Mouse (Mus musculus) megakaryocyte-erythroid progenitor cell, adult 5-6 weeks (primary cell): ENCODE measurements around the gene Ang2. TPM values are rescaled to one million over a fixed set of nuclear protein-coding genes. Genes with fewer than 3 reads are reported as not detected.

ENCODE experiments used
- ATAC-seq: replicated peaks from 2 replicates; pipeline ENCODE4 v1.8.0; 2016; ENCODE audit warnings: mild to moderate bottlenecking, inconsistent platforms; ENCODE audit not compliant: severe bottlenecking, poor library complexity, low FRiP score, low TSS enrichment
- total RNA-seq, 2 experiments: library from RNA; stranded (forward) in 1 of 2; stranded (reverse) in 1 of 2; fragments of 200-1000, 215-1000 nt in 1 of 2; fragments of >200 nt in 1 of 2; fragmentation: Nextera tagmentation in 1 of 2; gene quantifications; 2 replicates each; pipeline ENCODE4 v1.2.3; 2014 to 2017

Ang2 gene
- total RNA-seq, 2 experiments from 2014 or later = not detected

- ATAC-seq = no peak
These were observed 42.8 kb downstream of the Ang2 start for GRCm38 (mm10) chr14:51156056-51156735.

DNA sequence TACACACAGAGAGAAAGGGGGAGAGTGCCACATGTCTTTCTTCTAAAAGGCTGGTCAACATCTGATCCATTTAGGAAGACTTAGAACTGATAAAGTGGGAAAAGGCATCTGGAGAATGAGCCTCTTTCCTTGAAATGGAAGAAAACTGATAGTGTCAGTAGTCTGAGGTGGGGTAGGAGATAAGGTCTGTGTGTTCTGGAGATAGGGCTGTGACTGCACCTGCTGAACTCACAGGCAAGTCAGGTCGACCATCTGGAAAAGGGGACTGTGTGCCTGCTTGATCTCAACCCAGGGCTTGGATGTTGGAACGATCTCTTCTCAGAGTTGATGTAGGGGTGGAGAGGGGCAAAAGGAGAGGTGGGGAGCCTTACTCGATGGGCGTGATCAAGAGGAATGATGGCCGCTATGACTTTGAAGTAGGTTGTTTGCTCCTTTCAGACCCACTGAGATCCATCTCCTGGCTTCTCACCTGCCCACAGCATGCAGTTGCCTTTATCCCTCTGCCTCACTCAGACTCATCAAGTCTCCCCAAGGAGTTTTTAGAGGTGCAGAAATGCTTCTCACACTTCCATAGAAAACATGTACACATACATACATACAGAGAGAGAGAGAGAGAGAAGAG, 46.6 kb downstream of the Ang2 start:
- ATAC-seq = peak; percentile 37; the same call in 1 of the 2 replicates

DNA sequence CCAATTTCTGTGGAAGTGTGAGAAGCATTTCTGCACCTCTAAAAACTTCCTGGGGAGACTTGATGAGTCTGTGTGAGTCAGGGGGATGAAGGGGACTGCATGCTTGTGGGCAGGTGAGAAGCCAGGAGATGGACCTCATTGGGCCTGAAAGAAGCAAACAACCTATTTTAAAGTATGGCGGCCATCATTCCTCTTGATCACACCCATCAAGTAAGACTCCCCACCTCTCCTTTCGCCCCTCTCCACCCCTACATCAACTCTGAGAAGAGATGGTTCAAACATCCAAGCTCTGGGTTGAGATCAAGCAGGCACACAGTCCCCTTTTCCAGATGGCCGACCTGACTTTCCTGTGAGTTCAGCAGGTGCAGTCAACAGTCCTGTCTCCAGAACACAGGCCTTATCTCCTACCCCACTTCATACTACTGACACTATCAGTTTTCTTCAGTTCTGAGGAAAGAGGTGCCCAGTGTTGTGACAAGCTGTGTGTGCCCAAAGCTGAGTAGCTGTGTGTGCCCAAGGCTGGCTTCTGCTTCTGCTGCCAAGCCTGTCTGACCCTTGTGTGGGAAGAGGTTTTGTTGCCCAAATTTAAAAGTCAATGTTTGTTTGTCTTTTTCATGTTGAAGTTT, 48.6 kb downstream of the Ang2 start:
- ATAC-seq = peak; percentile 94

GRCm38 (mm10) chr14:51149164-51149563, 49.8 kb downstream of the Ang2 start:
- peak; percentile 39 for ATAC-seq

- ATAC-seq = no peak
These were observed 50.9 kb downstream of the Ang2 start for GRCm38 (mm10) chr14:51148006-51148405.

DNA sequence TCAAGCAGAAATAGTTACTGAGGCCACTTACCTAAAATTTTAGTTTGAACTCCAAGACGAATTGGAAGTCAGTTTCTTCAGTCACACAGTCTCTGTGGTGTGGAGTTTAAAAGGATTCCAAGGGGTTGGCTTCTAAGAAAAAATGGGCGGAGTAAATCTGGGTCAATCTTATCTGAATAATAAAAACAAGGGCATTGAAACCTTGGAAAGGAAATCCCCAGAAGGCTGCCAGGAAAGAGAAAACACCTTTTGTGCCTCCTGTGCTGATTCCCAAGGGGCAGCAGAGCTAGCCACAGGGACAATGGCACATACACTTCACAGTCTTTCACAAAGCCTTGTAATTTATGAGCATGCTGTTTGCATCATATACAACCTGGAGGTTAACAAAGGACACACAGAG, 52.3 kb downstream of the Ang2 start, which contains the start of gene Rnase1:
Gene Rnase1 (minus strand): TSS at position 101 of the 400 bp plus-strand sequence.
- ATAC-seq = no peak

- ATAC-seq = no peak
These were observed 53.4 kb downstream of the Ang2 start for GRCm38 (mm10) chr14:51145521-51145920.

Other genes with a start within 250 kb of the Ang2 start
- gene Pnp2, start 243.2 kb downstream of the Ang2 start, total RNA-seq (2014; fragmentation: Nextera tagmentation) = 28.8 and 44.9 TPM in 2 replicates
- gene Pnp2, start 243.2 kb downstream of the Ang2 start, total RNA-seq (2017) = 9.8 and 12.2 TPM in 2 replicates
- not detected in 2 replicates for gene Rnase10, start 191.4 kb downstream of the Ang2 start, total RNA-seq (2014; fragmentation: Nextera tagmentation)
- gene Rnase10, start 191.4 kb downstream of the Ang2 start, total RNA-seq (2017) = not detected in 2 replicates
- not detected in 2 replicates for gene Rnase9, start 157.3 kb downstream of the Ang2 start, total RNA-seq (2014; fragmentation: Nextera tagmentation)
- gene Rnase9, start 157.3 kb downstream of the Ang2 start, total RNA-seq (2017) = not detected in 2 replicates
- not detected in 2 replicates for gene Rnase11, start 149.0 kb downstream of the Ang2 start, total RNA-seq (2014; fragmentation: Nextera tagmentation)
- not detected in 2 replicates for gene Rnase11, start 149.0 kb downstream of the Ang2 start, total RNA-seq (2017)
- gene Rnase12, start 141.5 kb downstream of the Ang2 start, total RNA-seq (2014; fragmentation: Nextera tagmentation) = not detected in 2 replicates
- 0.99 and 5.2 TPM in 2 replicates for gene Rnase12, start 141.5 kb downstream of the Ang2 start, total RNA-seq (2017)
- not detected in 2 replicates for gene Olfr750, start 124.7 kb downstream of the Ang2 start, total RNA-seq (2014; fragmentation: Nextera tagmentation)
- gene Olfr750, start 124.7 kb downstream of the Ang2 start, total RNA-seq (2017) = not detected in 2 replicates
- gene Rnase4, start 108.1 kb downstream of the Ang2 start, total RNA-seq (2014; fragmentation: Nextera tagmentation) = not detected in 2 replicates
- 0.76 TPM in 1 of 2 replicates, not detected in the other for gene Rnase4, start 108.1 kb downstream of the Ang2 start, total RNA-seq (2017)
- gene Ang, start 108.0 kb downstream of the Ang2 start, total RNA-seq (2014; fragmentation: Nextera tagmentation) = not detected in 2 replicates
- not detected in 2 replicates for gene Ang, start 108.0 kb downstream of the Ang2 start, total RNA-seq (2017)
- not detected in 2 replicates for gene Eddm3b, start 84.7 kb downstream of the Ang2 start, total RNA-seq (2014; fragmentation: Nextera tagmentation)
- not detected in 2 replicates for gene Eddm3b, start 84.7 kb downstream of the Ang2 start, total RNA-seq (2017)
- 2.8 and 14.6 TPM in 2 replicates for gene Rnase6, start 75.2 kb downstream of the Ang2 start, total RNA-seq (2014; fragmentation: Nextera tagmentation)
- 14.8 and 44.0 TPM in 2 replicates for gene Rnase6, start 75.2 kb downstream of the Ang2 start, total RNA-seq (2017)
- not detected in 2 replicates for gene Rnase1, start 52.4 kb downstream of the Ang2 start, total RNA-seq (2014; fragmentation: Nextera tagmentation)
- gene Rnase1, start 52.4 kb downstream of the Ang2 start, total RNA-seq (2017) = not detected in 2 replicates
- gene Rnase2b, start 36.9 kb downstream of the Ang2 start, total RNA-seq (2014; fragmentation: Nextera tagmentation) = not detected in 2 replicates
- not detected in 2 replicates for gene Rnase2b, start 36.9 kb downstream of the Ang2 start, total RNA-seq (2017)
- not detected in 2 replicates for gene Ear14, start 4.2 kb upstream of the Ang2 start, total RNA-seq (2014; fragmentation: Nextera tagmentation)
- gene Ear14, start 4.2 kb upstream of the Ang2 start, total RNA-seq (2017) = not detected in 2 replicates
- not detected in 2 replicates for gene Rnase2a, start 57.0 kb upstream of the Ang2 start, total RNA-seq (2014; fragmentation: Nextera tagmentation)
- not detected in 2 replicates for gene Rnase2a, start 57.0 kb upstream of the Ang2 start, total RNA-seq (2017)
- gene Gm7247, start 162.6 kb upstream of the Ang2 start, total RNA-seq (2014; fragmentation: Nextera tagmentation) = not detected in 2 replicates
- gene Gm7247, start 162.6 kb upstream of the Ang2 start, total RNA-seq (2017) = not detected in 2 replicates
- gene Vmn2r88, start 211.7 kb upstream of the Ang2 start, total RNA-seq (2014; fragmentation: Nextera tagmentation) = not detected in 2 replicates
- gene Vmn2r88, start 211.7 kb upstream of the Ang2 start, total RNA-seq (2017) = not detected in 2 replicates